Mouse (Mus musculus) testis, adult 2 months (tissue): Measurements from ENCODE around the gene Mapk1ip1l.

Experiments used
- CTCF ChIP-seq: fragments of 200-500 bp; IDR thresholded peaks from 2 replicates; pipeline ENCODE4 v1.5.1; 2012; ENCODE audit warnings: low read depth, mild to moderate bottlenecking, inconsistent platforms, low read length, moderate library complexity; ENCODE audit not compliant: control insufficient read depth, insufficient read depth, insufficient replicate concordance
- POLR2A ChIP-seq: fragments of 200-500 bp; IDR thresholded peaks from 2 replicates; pipeline ENCODE4 v1.6.1; 2012; ENCODE audit warnings: low read depth, mild to moderate bottlenecking, inconsistent platforms, low read length, moderate library complexity; ENCODE audit not compliant: control insufficient read depth

DNA sequence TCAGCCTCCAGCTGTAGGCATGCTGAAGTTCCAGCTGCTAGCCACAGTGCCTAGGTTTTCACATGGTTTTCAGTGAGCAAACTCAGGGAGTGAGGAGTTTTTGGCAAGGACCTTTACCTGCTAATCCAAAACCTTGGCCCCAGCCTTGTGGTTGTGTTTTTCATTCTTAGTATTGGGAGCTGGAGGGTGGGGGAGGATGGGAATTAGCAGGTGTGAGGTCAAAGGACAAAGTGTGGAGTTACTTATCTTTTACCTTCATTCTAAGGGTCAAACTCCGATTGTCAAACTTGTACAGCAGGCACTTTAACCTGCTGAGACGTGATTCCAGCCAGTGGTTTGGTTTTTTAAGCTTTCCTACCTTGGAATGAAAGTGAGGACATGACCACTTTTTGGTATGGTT lies 1.8 kb upstream of the Mapk1ip1l start:
- TF ChIP-seq CTCF (no peak), POLR2A (no peak)
